Mouse (Mus musculus): ENCODE data around the gene Dus1l.
"Not testable (repeated sequence)": the region's sequence is repeated elsewhere in the genome, so short reads cannot be mapped to it uniquely, and the experiment has no call there.

Dus1l gene

GRCm38 (mm10) chr11:120777123-120777522 lies 19.1 kb downstream of the Dus1l start:
- DNase-seq (ENCODE audit: low read depth, low spot score), result peak; percentile 55

GRCm38 (mm10) chr11:120775774-120776469 lies 20.3 kb downstream of the Dus1l start:
- peak; percentile 92 for DNase-seq (ENCODE audit: low read depth, low spot score)

GRCm38 (mm10) chr11:120773463-120774190 lies 22.6 kb downstream of the Dus1l start:
- no peak for DNase-seq (ENCODE audit: low read depth, low spot score)

DNA sequence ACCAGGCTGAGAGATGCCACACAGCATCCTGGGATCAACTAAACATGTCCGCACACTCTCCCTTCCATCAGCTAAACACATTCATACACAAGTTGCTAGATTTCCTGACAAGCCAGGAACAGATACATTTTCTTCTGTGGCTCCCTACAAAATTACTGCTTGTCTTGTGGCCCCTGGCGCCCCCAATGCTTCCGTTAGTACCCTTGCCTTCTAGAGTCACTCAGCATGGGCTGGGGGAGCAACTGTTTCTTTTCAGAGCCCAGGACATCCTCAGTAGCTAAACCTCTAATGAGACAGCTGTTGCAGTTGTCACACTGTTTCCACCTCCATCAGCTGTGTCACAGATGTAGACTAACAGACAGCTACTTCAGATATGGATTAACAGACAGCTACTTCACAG lies 23.5 kb downstream of the Dus1l start:
- DNase-seq (ENCODE audit: low read depth, low spot score), result no peak

DNA sequence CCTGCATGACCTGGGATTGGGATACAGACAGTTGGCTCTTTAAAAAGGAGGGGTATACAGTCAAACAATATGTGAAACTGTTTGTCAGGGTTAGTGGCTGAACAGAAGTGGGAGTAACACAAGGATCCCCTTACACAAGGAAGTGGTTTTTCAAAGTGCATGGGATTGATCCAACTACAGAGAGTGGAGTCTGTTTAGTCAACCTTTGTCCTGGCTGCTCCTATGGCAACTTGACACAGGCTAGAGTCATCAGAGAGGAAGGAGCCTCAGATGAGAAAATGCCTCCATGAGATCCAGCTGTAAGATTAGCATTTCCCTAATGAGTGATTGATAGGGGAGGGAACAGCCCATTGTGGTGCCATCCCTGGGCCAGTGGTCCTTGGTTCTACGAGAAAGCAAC lies 28.0 kb downstream of the Dus1l start:
- DNase-seq (ENCODE audit: low read depth, low spot score), result no peak

DNA sequence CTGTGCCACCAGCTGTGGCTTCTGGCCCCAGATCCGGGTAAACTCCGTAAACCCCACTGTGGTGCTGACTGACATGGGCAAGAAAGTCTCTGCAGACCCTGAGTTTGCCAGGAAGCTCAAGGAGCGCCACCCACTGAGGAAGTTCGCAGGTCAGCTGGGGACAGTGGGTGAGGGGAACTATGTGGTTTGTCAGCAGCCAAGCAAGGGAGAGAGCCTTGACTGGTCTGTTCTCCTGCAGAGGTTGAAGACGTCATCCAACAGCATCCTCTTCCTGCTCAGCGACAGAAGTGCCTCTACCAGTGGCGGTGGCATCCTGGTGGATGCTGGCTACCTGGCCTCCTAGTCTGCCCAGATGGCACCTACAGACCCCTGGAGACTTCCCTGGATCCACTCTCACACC lies 29.2 kb downstream of the Dus1l start:
- not testable (repeated sequence) for DNase-seq (ENCODE audit: low read depth, low spot score)

- DNase-seq (ENCODE audit: low read depth, low spot score), result not testable (repeated sequence)
Measured at GRCm38 (mm10) chr11:120763121-120763999, 32.8 kb downstream of the Dus1l start.

DNA sequence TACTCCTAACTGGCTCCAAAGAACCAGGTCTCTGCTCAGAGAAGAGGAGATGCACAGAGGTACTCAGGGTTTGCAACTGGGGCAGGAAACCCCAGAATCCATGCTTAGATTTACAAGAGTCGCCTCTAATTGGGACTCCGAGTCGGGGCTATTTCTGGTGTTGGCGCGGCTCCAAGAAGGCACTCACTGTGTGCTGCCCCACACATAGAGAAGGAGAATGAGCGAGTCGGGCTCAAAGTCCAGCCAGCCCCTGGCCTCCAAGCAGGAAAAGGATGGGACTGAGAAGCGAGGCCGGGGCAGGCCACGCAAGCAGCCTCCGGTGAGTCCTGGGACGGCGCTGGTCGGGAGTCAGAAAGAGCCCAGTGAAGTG lies 33.5 kb downstream of the Dus1l start, which contains the start of gene Hmga1b:
Gene Hmga1b (plus strand): TSS at position 123 of the 370 bp plus-strand sequence.
- DNase-seq (ENCODE audit: low read depth, low spot score), result not testable (repeated sequence)

GRCm38 (mm10) chr11:120761811-120762671 lies 34.2 kb downstream of the Dus1l start:
- no peak for DNase-seq (ENCODE audit: low read depth, low spot score)

- DNase-seq (ENCODE audit: low read depth, low spot score), result peak; percentile 61
Measured at GRCm38 (mm10) chr11:120760236-120760635, 36.0 kb downstream of the Dus1l start.

DNA sequence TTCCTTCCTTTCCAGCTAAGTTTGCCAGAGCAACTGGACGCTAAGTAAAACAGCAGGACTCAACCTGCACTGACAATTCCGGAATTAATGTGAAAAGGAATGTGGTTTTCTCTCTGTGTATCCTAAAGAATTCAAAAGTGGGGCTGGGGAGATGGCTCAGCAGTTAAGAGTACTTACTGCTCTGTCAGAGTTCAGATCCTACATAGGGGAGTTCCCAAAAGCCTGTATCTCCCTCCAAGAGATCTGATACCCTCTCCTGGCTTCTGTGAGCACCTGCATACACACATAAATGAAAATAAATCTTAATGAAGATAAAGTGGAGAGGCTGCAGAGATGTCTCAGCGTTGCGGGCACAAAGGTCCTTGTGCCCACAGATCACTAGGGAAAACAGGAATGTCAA lies 44.6 kb downstream of the Dus1l start:
- no peak for DNase-seq (ENCODE audit: low read depth, low spot score)

GRCm38 (mm10) chr11:120749430-120749829 lies 46.8 kb downstream of the Dus1l start:
- DNase-seq (ENCODE audit: low read depth, low spot score), result peak; percentile 80

DNA sequence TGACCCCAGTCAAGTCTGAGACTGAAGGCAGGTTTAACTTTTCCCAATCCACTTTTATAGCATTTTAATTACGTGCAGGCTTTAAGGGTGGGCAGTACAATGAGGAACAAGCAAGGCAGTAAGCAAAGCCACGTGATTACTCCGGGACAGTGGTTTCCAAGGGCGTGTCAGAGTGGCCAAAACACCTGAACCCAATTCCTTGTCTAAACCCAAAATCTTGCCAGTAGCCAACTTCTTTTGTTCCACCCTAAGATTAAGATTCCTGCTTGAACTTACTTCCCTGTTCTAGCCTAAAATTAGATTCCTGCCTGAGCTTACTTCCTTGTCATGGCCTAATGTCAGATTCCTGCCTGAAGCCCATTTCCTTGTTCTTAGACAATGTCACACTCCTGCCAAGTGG lies 48.2 kb downstream of the Dus1l start:
- no peak for DNase-seq (ENCODE audit: low read depth, low spot score)

- no peak for DNase-seq (ENCODE audit: low read depth, low spot score)
Measured at GRCm38 (mm10) chr11:120744121-120744701, 52.0 kb downstream of the Dus1l start.

GRCm38 (mm10) chr11:120740981-120741380 lies 55.2 kb downstream of the Dus1l start:
- no peak for DNase-seq (ENCODE audit: low read depth, low spot score)

All from R1 (cell line).